Mouse (Mus musculus) embryonic facial prominence, embryonic 12.5 days (tissue): Measurements from ENCODE around the gene Dpp10. TPM values are rescaled to one million over a fixed set of nuclear protein-coding genes. Genes with fewer than 3 reads are reported as not detected.

Experiments
- ATAC-seq: fragments of 200-750 bp; cut with Nextera tagmentation; 2 replicates; pipeline ENCODE4 v1.8.0; 2017; ENCODE audit not compliant: insufficient number of reproducible peaks, insufficient read depth, low FRiP score, low TSS enrichment
- H3K27ac ChIP-seq: fragments of 300-500 bp; sonication (generic); 2 replicates; pipeline ENCODE4 v1.5.1; 2016; ENCODE audit warnings: mild to moderate bottlenecking
- H3K27me3 ChIP-seq: fragments of 300-500 bp; sonication (generic); 2 replicates; pipeline ENCODE4 v1.6.1; 2016; ENCODE audit warnings: mild to moderate bottlenecking, moderate library complexity
- H3K36me3 ChIP-seq: fragments of 300-500 bp; sonication (generic); 2 replicates; pipeline ENCODE4 v1.6.1; 2016; ENCODE audit warnings: mild to moderate bottlenecking
- H3K4me1 ChIP-seq: fragments of 300-500 bp; sonication (generic); 2 replicates; pipeline ENCODE4 v1.6.1; 2016
- H3K4me2 ChIP-seq: fragments of 300-500 bp; sonication (generic); replicated peaks from 2 replicates; pipeline ENCODE4 v1.6.1; 2016; ENCODE audit warnings: mild to moderate bottlenecking, moderate library complexity
- H3K4me3 ChIP-seq: fragments of 300-500 bp; sonication (generic); 2 replicates; pipeline ENCODE4 v1.5.1; 2016; ENCODE audit warnings: mild to moderate bottlenecking
- H3K9ac ChIP-seq: fragments of 300-500 bp; sonication (generic); 2 replicates; pipeline ENCODE4 v1.6.1; 2016; ENCODE audit warnings: mild to moderate bottlenecking, moderate library complexity
- H3K9me3 ChIP-seq: fragments of 300-500 bp; sonication (generic); 2 replicates; pipeline ENCODE4 v1.6.1; 2016; ENCODE audit warnings: mild to moderate bottlenecking, moderate library complexity
- WGBS: fragments of 180-500 bp; shearing (Covaris S2); methylation state at CpG from one replicate; pipeline ENCODE4 v1.1.7; 2016; 5-methylcytosine and 5-hydroxymethylcytosine counted together
- polyA plus RNA-seq: library from polyadenylated mRNA; unstranded; fragments of >200 nt; fragmentation: Nextera tagmentation; extraction: Ambion mirVana; gene quantifications from 2 replicates; pipeline ENCODE4 v1.2.1, GENCODE M21; 2016

The Dpp10 gene
- polyA plus RNA-seq, 1 experiment from 2014 or later: 0.54 TPM

- no peaks in the 10 kb centered on the region for H3K36me3 ChIP-seq
- no peak overlapping the region for H3K9ac ChIP-seq
- H3K4me1 ChIP-seq: no peaks in the 10 kb centered on the region
- no peaks in the 10 kb centered on the region for H3K27me3 ChIP-seq
- WGBS: 83% methylated on average over 2 of the region's 2 CpGs
- no peaks in the 10 kb centered on the region for H3K9me3 ChIP-seq
- no peak overlapping the region for H3K4me2 ChIP-seq
- no peak for ATAC-seq
- no peak overlapping the region for H3K27ac ChIP-seq
- H3K4me3 ChIP-seq: no peak overlapping the region
Measured at GRCm38 (mm10) chr1:123985324-123986024, 59.9 kb downstream of the Dpp10 start.

DNA sequence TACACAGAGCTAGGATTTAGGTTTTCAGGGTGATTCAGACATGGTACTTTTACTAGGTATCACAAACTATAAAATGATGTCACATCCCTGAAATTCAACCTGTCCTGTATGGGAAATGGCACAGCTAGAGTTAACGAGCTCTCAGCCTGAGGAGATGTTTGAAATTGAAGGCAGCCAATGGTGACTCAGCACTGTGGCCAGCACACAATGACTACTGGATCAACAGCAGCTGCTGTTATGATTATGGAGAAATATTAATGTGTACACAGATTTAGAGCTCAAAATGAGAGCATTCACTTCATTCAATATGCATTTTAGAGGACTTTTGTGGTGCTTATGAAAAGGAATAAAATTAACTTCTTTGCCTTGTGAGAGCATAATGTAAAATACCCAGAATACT is 66.8 kb downstream of the Dpp10 start:
- no peak overlapping the region for H3K9ac ChIP-seq
- 45% methylated on average over 1 of the region's 1 CpGs for WGBS

GRCm38 (mm10) chr1:123974621-123975020 is 70.7 kb downstream of the Dpp10 start:
- Histone ChIP-seq H3K27ac (no peak overlapping the region), H3K36me3 (no peaks in the 10 kb centered on the region), H3K27me3 (no peaks in the 10 kb centered on the region), H3K4me3 (no peak overlapping the region), H3K9me3 (no peaks in the 10 kb centered on the region), H3K9ac (no peak overlapping the region), H3K4me1 (no peaks in the 10 kb centered on the region), H3K4me2 (no peak overlapping the region)
- 22% methylated on average over 3 of the region's 3 CpGs for WGBS
- no peak for ATAC-seq

More for the DNA sequence above, 66.8 kb downstream of the Dpp10 start:
- no peaks in the 10 kb centered on the region for H3K27me3 ChIP-seq
- H3K4me2 ChIP-seq: no peak overlapping the region
- no peak for ATAC-seq
- no peak overlapping the region for H3K4me3 ChIP-seq
- no peak overlapping the region for H3K27ac ChIP-seq
- no peaks in the 10 kb centered on the region for H3K9me3 ChIP-seq
- H3K4me1 ChIP-seq: no peaks in the 10 kb centered on the region
- no peaks in the 10 kb centered on the region for H3K36me3 ChIP-seq

DNA sequence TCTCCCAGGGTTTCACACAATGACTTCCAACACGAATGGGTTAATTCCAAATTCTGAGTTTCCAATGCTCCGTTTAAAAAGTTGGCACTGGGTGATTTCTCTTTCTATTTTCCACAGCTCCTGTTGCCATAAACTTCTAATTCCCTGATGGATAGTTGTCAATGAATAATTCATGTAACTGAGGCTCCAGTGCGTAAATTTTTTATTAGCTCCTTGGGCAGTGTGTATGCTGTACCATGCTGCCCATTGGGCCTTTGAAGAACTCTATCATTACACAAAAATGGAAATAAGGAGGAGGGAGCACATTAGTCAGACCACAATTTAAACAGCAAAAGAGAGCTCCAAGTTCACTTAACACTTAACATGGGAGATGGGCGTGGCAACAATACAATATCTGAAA is 99.2 kb downstream of the Dpp10 start:
- Histone ChIP-seq H3K36me3 (no peaks in the 10 kb centered on the region), H3K4me2 (no peak overlapping the region), H3K4me3 (no peak overlapping the region), H3K27me3 (no peaks in the 10 kb centered on the region), H3K9me3 (no peaks in the 10 kb centered on the region), H3K4me1 (no peaks in the 10 kb centered on the region), H3K27ac (no peak overlapping the region), H3K9ac (no peak overlapping the region)
- 77% methylated on average over 4 of the region's 4 CpGs for WGBS
- no peak for ATAC-seq

GRCm38 (mm10) chr1:123940826-123941225 is 104.5 kb downstream of the Dpp10 start:
- H3K9ac ChIP-seq: no peak overlapping the region
- no peaks in the 10 kb centered on the region for H3K4me1 ChIP-seq
- no peak overlapping the region for H3K4me2 ChIP-seq
- WGBS: 90% methylated on average over 1 of the region's 1 CpGs
- H3K36me3 ChIP-seq: no peaks in the 10 kb centered on the region
- H3K9me3 ChIP-seq: no peaks in the 10 kb centered on the region
- H3K4me3 ChIP-seq: no peak overlapping the region
- no peak overlapping the region for H3K27ac ChIP-seq
- no peak for ATAC-seq
- no peaks in the 10 kb centered on the region for H3K27me3 ChIP-seq

- WGBS: 72% methylated on average over 7 of the region's 7 CpGs
- no peaks in the 10 kb centered on the region for H3K9me3 ChIP-seq
- no peaks in the 10 kb centered on the region for H3K36me3 ChIP-seq
- no peak overlapping the region for H3K4me3 ChIP-seq
- ATAC-seq: no peak
- no peak overlapping the region for H3K4me2 ChIP-seq
- H3K4me1 ChIP-seq: no peaks in the 10 kb centered on the region
- H3K27ac ChIP-seq: no peak overlapping the region
- no peaks in the 10 kb centered on the region for H3K27me3 ChIP-seq
- H3K9ac ChIP-seq: no peak overlapping the region
Measured at GRCm38 (mm10) chr1:123933812-123934727, 111.3 kb downstream of the Dpp10 start.

GRCm38 (mm10) chr1:123928003-123928370 is 117.4 kb downstream of the Dpp10 start:
- Histone ChIP-seq H3K36me3 (no peaks in the 10 kb centered on the region), H3K4me2 (no peak overlapping the region), H3K27ac (no peak overlapping the region), H3K4me1 (no peaks in the 10 kb centered on the region), H3K27me3 (no peaks in the 10 kb centered on the region), H3K9ac (no peak overlapping the region), H3K4me3 (no peak overlapping the region), H3K9me3 (no peaks in the 10 kb centered on the region)
- WGBS: 65% methylated on average over 3 of the region's 3 CpGs
- ATAC-seq: no peak

- no peak overlapping the region for H3K4me3 ChIP-seq
- no peak overlapping the region for H3K4me2 ChIP-seq
- H3K9me3 ChIP-seq: no peaks in the 10 kb centered on the region
- no peaks in the 10 kb centered on the region for H3K36me3 ChIP-seq
- H3K27ac ChIP-seq: no peak overlapping the region
- no peak for ATAC-seq
- no peaks in the 10 kb centered on the region for H3K4me1 ChIP-seq
- no peak overlapping the region for H3K9ac ChIP-seq
- no peaks in the 10 kb centered on the region for H3K27me3 ChIP-seq
Measured at GRCm38 (mm10) chr1:123927278-123928002, 117.9 kb downstream of the Dpp10 start.

DNA sequence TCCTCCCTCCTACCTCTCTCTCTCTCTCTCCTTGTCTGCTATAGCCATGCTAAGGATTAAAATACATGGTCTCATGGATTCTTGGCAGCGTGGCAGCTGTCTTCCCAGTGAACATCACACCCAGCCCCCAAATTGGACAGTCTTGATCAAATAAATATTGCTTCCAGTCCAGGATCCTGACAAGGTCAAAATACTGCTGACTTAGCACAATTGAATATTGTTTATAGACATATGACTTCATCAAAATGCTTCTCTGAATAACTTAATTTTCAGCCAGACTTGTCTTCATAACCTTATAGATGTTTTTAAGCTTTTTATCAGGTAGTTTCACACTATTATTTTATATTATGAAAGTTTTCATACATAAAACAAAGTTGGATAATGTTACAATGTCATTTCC is 120.5 kb downstream of the Dpp10 start:
- Histone ChIP-seq H3K4me3 (no peak overlapping the region), H3K9me3 (no peaks in the 10 kb centered on the region), H3K4me2 (no peak overlapping the region), H3K36me3 (no peaks in the 10 kb centered on the region), H3K9ac (no peak overlapping the region), H3K27me3 (no peaks in the 10 kb centered on the region), H3K27ac (no peak overlapping the region), H3K4me1 (no peaks in the 10 kb centered on the region)
- WGBS: 62% methylated on average over 1 of the region's 1 CpGs
- ATAC-seq: no peak

GRCm38 (mm10) chr1:123923907-123924306 is 121.5 kb downstream of the Dpp10 start:
- Histone ChIP-seq H3K9ac (no peak overlapping the region), H3K4me1 (no peaks in the 10 kb centered on the region), H3K27ac (no peak overlapping the region), H3K36me3 (no peaks in the 10 kb centered on the region), H3K9me3 (no peaks in the 10 kb centered on the region), H3K4me2 (no peak overlapping the region), H3K4me3 (no peak overlapping the region), H3K27me3 (no peaks in the 10 kb centered on the region)
- WGBS: 87% methylated on average over 2 of the region's 2 CpGs
- no peak for ATAC-seq

- no peak overlapping the region for H3K4me3 ChIP-seq
- WGBS: 84% methylated on average over 1 of the region's 1 CpGs
- H3K27ac ChIP-seq: no peak overlapping the region
- no peaks in the 10 kb centered on the region for H3K4me1 ChIP-seq
- H3K4me2 ChIP-seq: no peak overlapping the region
- H3K36me3 ChIP-seq: no peaks in the 10 kb centered on the region
- no peaks in the 10 kb centered on the region for H3K9me3 ChIP-seq
- ATAC-seq: no peak
- H3K9ac ChIP-seq: no peak overlapping the region
- H3K27me3 ChIP-seq: no peaks in the 10 kb centered on the region
Measured at GRCm38 (mm10) chr1:123919606-123920005, 125.8 kb downstream of the Dpp10 start.

- H3K4me2 ChIP-seq: no peak overlapping the region
Measured at GRCm38 (mm10) chr1:123902628-123903027, 142.7 kb downstream of the Dpp10 start.

More at GRCm38 (mm10) chr1:123902628-123903027, 142.7 kb downstream of the Dpp10 start:
- no peak overlapping the region for H3K9ac ChIP-seq
- ATAC-seq: no peak
- no peak overlapping the region for H3K27ac ChIP-seq
- H3K4me3 ChIP-seq: no peak overlapping the region
- no peaks in the 10 kb centered on the region for H3K27me3 ChIP-seq
- WGBS: 79% methylated on average over 5 of the region's 5 CpGs
- H3K9me3 ChIP-seq: no peaks in the 10 kb centered on the region
- no peaks in the 10 kb centered on the region for H3K4me1 ChIP-seq
- no peaks in the 10 kb centered on the region for H3K36me3 ChIP-seq
